Mouse (Mus musculus) erythroblast, embryonic 14.5 days (primary cell): ENCODE results near the gene Mad1l1.

Experiments used
- GATA1 ChIP-seq: IDR thresholded peaks from 2 replicates; pipeline ENCODE4 v1.6.1; 2012; ENCODE audit warnings: low read length, inconsistent platforms, mixed read lengths
- TAL1 ChIP-seq: IDR thresholded peaks from 3 replicates; pipeline ENCODE4 v1.6.1; 2012; ENCODE audit warnings: low read length, inconsistent platforms, mixed read lengths

- no peak for TF ChIP-seq GATA1
- no peak for TF ChIP-seq TAL1
Observed at GRCm38 (mm10) chr5:140223070-140224053, 98.0 kb downstream of the Mad1l1 start.
